Mouse (Mus musculus): Measurements from ENCODE around the gene Sptbn4.

DNA sequence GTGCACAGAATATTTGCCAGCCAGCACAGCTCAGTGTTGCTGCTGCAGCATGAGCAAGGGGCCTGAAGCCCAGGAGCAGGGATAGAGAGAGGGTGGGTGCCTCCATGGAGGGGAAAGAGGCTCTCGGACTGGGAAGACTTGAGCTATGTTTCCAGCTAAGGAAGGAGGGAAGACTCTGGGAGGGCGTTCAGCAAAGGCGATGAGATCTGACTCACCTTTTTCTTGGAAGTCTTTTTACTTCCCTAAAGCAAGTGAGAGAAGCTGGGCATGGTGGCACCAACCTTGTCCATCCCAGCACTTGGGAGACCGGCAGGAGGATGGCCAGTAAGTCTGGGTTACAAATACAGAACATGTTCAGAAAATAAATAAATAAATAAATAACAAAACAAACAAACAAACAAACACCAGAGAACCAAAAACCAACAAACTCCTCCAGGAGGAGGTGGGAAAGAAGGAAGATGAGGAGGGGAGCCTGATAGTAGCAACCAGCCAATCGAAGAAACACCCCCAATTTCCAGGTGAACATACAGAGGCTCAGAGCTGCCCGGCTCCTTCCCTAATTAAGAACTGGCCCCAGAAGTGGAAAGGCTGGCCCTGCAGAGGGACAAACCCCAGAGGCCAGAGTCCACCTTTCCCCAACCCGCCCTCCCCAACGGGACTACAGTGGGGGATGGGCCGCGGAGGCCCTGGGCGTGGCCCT is 33.6 kb upstream of the Sptbn4 start:
- TF ChIP-seq CTCF (IDR thresholded peaks at IDR 0.05; ENCODE audit: low read depth, low read length) (no peak), POLR2A (IDR thresholded peaks at IDR 0.05; ENCODE audit: extremely low read depth, insufficient read depth, low read length) (peak; percentile 65; the same call in 1 of the 2 replicates)
